Mouse (Mus musculus) cerebellum, adult 2 months (tissue): Measurements from ENCODE around the gene Wars. TPM values are rescaled to one million over a fixed set of nuclear protein-coding genes. Genes with fewer than 3 reads are reported as not detected.

Experiments used
- DNase-seq, 2 experiments: peaks; one replicate each; pipeline ENCODE4 v3.0.0; 2021
- H3K27ac ChIP-seq: fragments of 200-500 bp; 2 replicates; pipeline ENCODE4 v1.5.1; 2012; ENCODE audit warnings: low read length, control low read depth, inconsistent platforms; ENCODE audit not compliant: insufficient read depth
- H3K27me3 ChIP-seq: fragments of 200-500 bp; 2 replicates; pipeline ENCODE4 v1.6.1; 2012; ENCODE audit warnings: inconsistent platforms, mild to moderate bottlenecking, low read length, moderate library complexity; ENCODE audit not compliant: control insufficient read depth, insufficient read depth
- H3K4me1 ChIP-seq: fragments of 200-500 bp; 2 replicates; pipeline ENCODE4 v1.6.1; 2011; ENCODE audit warnings: low read length; ENCODE audit not compliant: control insufficient read depth, insufficient read depth
- H3K4me3 ChIP-seq: fragments of 200-500 bp; replicated peaks from 2 replicates; pipeline ENCODE3; 2011; ENCODE audit warnings: mild to moderate bottlenecking, low read depth, low read length, control low read depth; ENCODE audit not compliant: insufficient read depth
- CTCF ChIP-seq: fragments of 200-500 bp; IDR thresholded peaks from 2 replicates; pipeline ENCODE4 v1.5.1; 2011; ENCODE audit warnings: low read depth, mild to moderate bottlenecking, control low read depth, low read length, moderate library complexity, borderline replicate concordance; ENCODE audit not compliant: insufficient read depth
- POLR2A ChIP-seq: fragments of 200-500 bp; IDR thresholded peaks from 2 replicates; pipeline ENCODE4 v1.6.1; 2011; ENCODE audit warnings: low read length, control low read depth, borderline replicate concordance; ENCODE audit not compliant: insufficient read depth
- WGBS: fragments of 180-500 bp; shearing (Covaris S2); methylation state at CpG from one replicate; pipeline ENCODE4 v1.1.7; 2018; 5-methylcytosine and 5-hydroxymethylcytosine counted together
- polyA plus RNA-seq: library from polyadenylated mRNA; depleted of rRNA; stranded (reverse); fragments of >200 nt; gene quantifications from 2 replicates; pipeline ENCODE4 v1.2.3, GENCODE M21; 2012

The Wars gene
- polyA plus RNA-seq, 1 experiment = 120 TPM

GRCm38 (mm10) chr12:108865007-108865494, 28.9 kb downstream of the Wars start:
- Histone ChIP-seq H3K4me1 (no peaks in the 10 kb centered on the region), H3K27ac (no peak overlapping the region), H3K27me3 (no peaks in the 10 kb centered on the region), H3K4me3 (no peak overlapping the region)
- DNase-seq = no peak
- no peak for TF ChIP-seq POLR2A
- no peak for TF ChIP-seq CTCF
- WGBS = 90% methylated on average over 6 of the region's 6 CpGs

- no peak overlapping the region for H3K4me3 ChIP-seq
- WGBS = 67% methylated on average over 5 of the region's 5 CpGs
- H3K27me3 ChIP-seq = no peaks in the 10 kb centered on the region
- DNase-seq = no peak
- TF ChIP-seq POLR2A (no peak), CTCF (no peak)
- H3K27ac ChIP-seq = no peak overlapping the region
- no peaks in the 10 kb centered on the region for H3K4me1 ChIP-seq
These were observed 35.5 kb downstream of the Wars start for GRCm38 (mm10) chr12:108858486-108858885.

GRCm38 (mm10) chr12:108857589-108858184, 36.3 kb downstream of the Wars start:
- Histone ChIP-seq H3K4me1 (no peaks in the 10 kb centered on the region), H3K27ac (no peak overlapping the region), H3K4me3 (no peak overlapping the region), H3K27me3 (no peaks in the 10 kb centered on the region)
- DNase-seq = no peak
- WGBS = 88% methylated on average over 7 of the region's 7 CpGs
- no peak for TF ChIP-seq POLR2A
- no peak for TF ChIP-seq CTCF

GRCm38 (mm10) chr12:108857109-108857508, 36.9 kb downstream of the Wars start:
- WGBS = 87% methylated on average over 7 of the region's 7 CpGs
- no peak overlapping the region for H3K4me3 ChIP-seq
- H3K27ac ChIP-seq = no peak overlapping the region
- H3K27me3 ChIP-seq = no peaks in the 10 kb centered on the region
- TF ChIP-seq CTCF (no peak), POLR2A (no peak)
- DNase-seq = no peak
- no peaks in the 10 kb centered on the region for H3K4me1 ChIP-seq

- TF ChIP-seq CTCF = no peak
- TF ChIP-seq POLR2A = no peak
- Histone ChIP-seq H3K4me1 (no peaks in the 10 kb centered on the region), H3K27ac (no peak overlapping the region), H3K4me3 (no peak overlapping the region), H3K27me3 (no peaks in the 10 kb centered on the region)
- 79% methylated on average over 8 of the region's 8 CpGs for WGBS
- no peak for DNase-seq
These were observed 37.8 kb downstream of the Wars start for GRCm38 (mm10) chr12:108856186-108856585.

- DNase-seq = no peak
- TF ChIP-seq POLR2A = no peak
- TF ChIP-seq CTCF = no peak
- 85% methylated on average over 10 of the region's 10 CpGs for WGBS
- Histone ChIP-seq H3K27ac (no peak overlapping the region), H3K27me3 (no peaks in the 10 kb centered on the region), H3K4me3 (no peak overlapping the region), H3K4me1 (no peaks in the 10 kb centered on the region)
These were observed 38.9 kb downstream of the Wars start for GRCm38 (mm10) chr12:108855081-108855480.

GRCm38 (mm10) chr12:108852822-108853221, 41.2 kb downstream of the Wars start:
- TF ChIP-seq POLR2A (no peak), CTCF (no peak)
- WGBS = 89% methylated on average over 8 of the region's 8 CpGs

GRCm38 (mm10) chr12:108850886-108851285, 43.1 kb downstream of the Wars start:
- H3K27ac ChIP-seq = no peak overlapping the region
- TF ChIP-seq POLR2A (no peak), CTCF (no peak)
- H3K27me3 ChIP-seq = no peaks in the 10 kb centered on the region
- 78% methylated on average over 8 of the region's 8 CpGs for WGBS
- no peak overlapping the region for H3K4me3 ChIP-seq
- H3K4me1 ChIP-seq = no peaks in the 10 kb centered on the region; the same call in 1 of the 2 replicates
- no peak for DNase-seq

More at GRCm38 (mm10) chr12:108852822-108853221, 41.2 kb downstream of the Wars start:
- no peak overlapping the region for H3K27ac ChIP-seq
- no peaks in the 10 kb centered on the region; the same call in 1 of the 2 replicates for H3K4me1 ChIP-seq
- H3K4me3 ChIP-seq = no peak overlapping the region
- H3K27me3 ChIP-seq = no peaks in the 10 kb centered on the region
- no peak for DNase-seq
